Mouse (Mus musculus) midbrain, postnatal 0 days (tissue): Measurements from ENCODE around the gene Ccl9. TPM values are rescaled to one million over a fixed set of nuclear protein-coding genes. Genes with fewer than 3 reads are reported as not detected.

Experiments used
- ATAC-seq: fragments of 200-750 bp; cut with Nextera tagmentation; 2 replicates; pipeline ENCODE4 v1.8.0; 2017; ENCODE audit warnings: moderate number of reproducible peaks, mild to moderate bottlenecking, moderate TSS enrichment, moderate library complexity; ENCODE audit not compliant: low FRiP score
- DNase-seq: peaks from one replicate; pipeline ENCODE4 v3.0.0-alpha.2; 2015; ENCODE audit warnings: low spot score
- H3K27ac ChIP-seq: fragments of 300-500 bp; sonication (generic); 2 replicates; pipeline ENCODE4 v1.5.1; 2014; ENCODE audit warnings: low read depth, mild to moderate bottlenecking, low read length, mixed read lengths
- H3K27me3 ChIP-seq: fragments of 300-500 bp; sonication (generic); 2 replicates; pipeline ENCODE4 v1.6.1; 2014; ENCODE audit warnings: low read length, control low read depth, mixed read lengths; ENCODE audit not compliant: insufficient read depth
- H3K36me3 ChIP-seq: fragments of 300-500 bp; sonication (generic); 2 replicates; pipeline ENCODE4 v1.6.1; 2014; ENCODE audit warnings: low read length, control low read depth, mixed read lengths; ENCODE audit not compliant: insufficient read depth
- H3K4me1 ChIP-seq: fragments of 300-500 bp; sonication (generic); 2 replicates; pipeline ENCODE4 v1.6.1; 2014; ENCODE audit warnings: mild to moderate bottlenecking, control low read depth, antibody characterized with exemption, low read length, mixed read lengths; ENCODE audit not compliant: insufficient read depth
- H3K4me2 ChIP-seq: fragments of 300-500 bp; sonication (generic); 2 replicates; pipeline ENCODE4 v1.6.1; 2014; ENCODE audit warnings: low read depth, mild to moderate bottlenecking, low read length, mixed read lengths; ENCODE audit not compliant: poor library complexity, severe bottlenecking
- H3K4me3 ChIP-seq: fragments of 300-500 bp; sonication (generic); 2 replicates; pipeline ENCODE4 v1.5.1; 2014; ENCODE audit warnings: low read depth, mild to moderate bottlenecking, low read length, moderate library complexity
- H3K9ac ChIP-seq: fragments of 300-500 bp; sonication (generic); replicated peaks from 2 replicates; pipeline ENCODE4 v1.6.1; 2014; ENCODE audit warnings: mild to moderate bottlenecking, low read length, moderate library complexity, mixed read lengths; ENCODE audit not compliant: poor library complexity, severe bottlenecking
- H3K9me3 ChIP-seq: fragments of 300-500 bp; sonication (generic); 2 replicates; pipeline ENCODE4 v1.6.1; 2016; ENCODE audit warnings: low read length, control low read depth
- CTCF ChIP-seq: IDR thresholded peaks from 2 replicates; pipeline ENCODE4 v1.5.1; 2016; ENCODE audit warnings: antibody characterized with exemption, mild to moderate bottlenecking
- WGBS: fragments of 180-500 bp; shearing (Covaris S2); extraction: QIAGEN DNeasy Blood & Tissue Kit; methylation state at CpG from one replicate; pipeline ENCODE4 v1.1.7; 2014; 5-methylcytosine and 5-hydroxymethylcytosine counted together
- polyA plus RNA-seq: library from polyadenylated mRNA; unstranded; fragments of >200 nt; fragmentation: Nextera tagmentation; extraction: Ambion mirVana; gene quantifications from 2 replicates; pipeline ENCODE4 v1.2.1, GENCODE M21; 2015
- total RNA-seq: library from RNA; depleted of rRNA; stranded (reverse); fragments of >200 nt; gene quantifications from 2 replicates; pipeline ENCODE4 v1.2.3, GENCODE M21; 2014; rRNA removed

The Ccl9 gene
- total and polyA plus RNA-seq, 2 experiments from 2014 or later: 1.9 to 2.9 TPM

DNA sequence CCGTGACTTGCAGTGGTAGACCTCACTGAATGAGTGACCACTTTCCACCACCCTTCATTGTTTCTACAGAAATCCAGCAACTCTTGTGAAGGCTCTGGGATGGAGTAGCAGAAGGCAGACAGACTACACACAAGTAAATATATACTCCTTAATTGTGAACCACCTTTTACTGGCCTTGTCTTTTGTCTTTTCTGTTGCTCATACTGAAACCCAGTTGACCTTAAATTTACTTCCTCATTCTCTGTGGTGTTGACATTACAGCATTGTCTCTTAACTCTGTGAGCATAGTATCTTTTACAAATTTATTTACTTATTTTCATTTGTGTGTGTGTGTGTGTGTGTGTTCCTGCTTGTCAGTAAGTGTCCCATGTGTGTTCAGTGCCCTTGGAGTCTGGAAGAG, 45.2 kb downstream of the Ccl9 start:
- H3K36me3 ChIP-seq: no peaks in the 10 kb centered on the region
- no peak for DNase-seq
- H3K27ac ChIP-seq: no peak overlapping the region
- TF ChIP-seq CTCF: no peak
- no peak overlapping the region for H3K4me3 ChIP-seq
- H3K9ac ChIP-seq: no peak overlapping the region
- no peaks in the 10 kb centered on the region for H3K9me3 ChIP-seq
- H3K4me1 ChIP-seq: no peaks in the 10 kb centered on the region
- 94% methylated on average over 1 of the region's 1 CpGs for WGBS
- ATAC-seq: no peak
- no peaks in the 10 kb centered on the region for H3K27me3 ChIP-seq
- no peak overlapping the region for H3K4me2 ChIP-seq

DNA sequence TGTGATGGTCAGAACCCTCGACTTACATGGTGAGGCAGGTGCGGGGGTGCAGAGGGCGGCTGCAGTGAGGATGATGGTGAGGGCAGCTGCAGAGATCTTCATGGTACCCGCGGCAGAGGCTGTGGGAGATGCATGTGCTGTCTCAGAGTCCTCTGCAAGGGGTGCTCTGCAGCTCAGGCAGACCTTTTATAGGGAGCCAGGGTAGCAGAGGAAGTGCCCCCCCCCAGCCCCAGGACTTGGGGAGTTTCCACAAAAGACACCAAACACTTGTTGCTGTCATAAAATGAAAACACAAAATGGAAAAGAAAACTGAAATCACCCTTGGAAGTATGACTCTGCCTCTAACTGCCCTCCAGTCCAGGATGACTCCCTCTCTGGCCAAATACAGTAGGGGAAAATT, 48.1 kb downstream of the Ccl9 start, which contains the start of gene Ccl5:
TSS of gene Ccl5 (minus strand) at position 159 of the 400 bp plus-strand sequence.
- DNase-seq (no peak), ATAC-seq (no peak)
- H3K4me1 ChIP-seq: no peaks in the 10 kb centered on the region
- H3K27me3 ChIP-seq: no peaks in the 10 kb centered on the region
- H3K4me2 ChIP-seq: no peak within 1 kb of the TSS
- TF ChIP-seq CTCF: no peak
- H3K27ac ChIP-seq: no peak within 1 kb of the TSS
- WGBS: 79% methylated on average over 5 of the region's 5 CpGs
- no peaks in the 10 kb centered on the region for H3K36me3 ChIP-seq
- H3K9me3 ChIP-seq: no peaks in the 10 kb centered on the region
- H3K4me3 ChIP-seq: no peak within 1 kb of the TSS
- no peak within 1 kb of the TSS for H3K9ac ChIP-seq

DNA sequence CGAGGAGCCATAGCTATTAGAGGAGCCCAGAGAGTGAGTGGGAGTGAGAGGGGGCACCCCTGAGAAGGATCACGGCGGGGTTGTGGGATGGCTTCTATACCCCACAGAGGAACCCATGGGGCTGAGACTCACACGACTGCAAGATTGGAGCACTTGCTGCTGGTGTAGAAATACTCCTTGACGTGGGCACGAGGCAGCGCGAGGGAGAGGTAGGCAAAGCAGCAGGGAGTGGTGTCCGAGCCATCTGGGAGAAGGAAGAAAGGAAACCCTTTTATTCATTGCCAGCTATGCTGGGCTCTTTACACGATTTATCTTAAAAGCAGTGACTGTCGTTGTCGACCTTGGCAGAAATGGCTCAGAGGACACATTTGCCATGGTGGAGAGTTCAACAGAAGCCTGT, 49.4 kb downstream of the Ccl9 start:
- Histone ChIP-seq H3K36me3 (no peaks in the 10 kb centered on the region), H3K4me1 (no peaks in the 10 kb centered on the region), H3K4me3 (no peak overlapping the region), H3K27ac (no peak overlapping the region), H3K9ac (no peak overlapping the region), H3K27me3 (no peaks in the 10 kb centered on the region), H3K9me3 (no peaks in the 10 kb centered on the region), H3K4me2 (no peak overlapping the region)
- no peak for ATAC-seq
- TF ChIP-seq CTCF: no peak
- DNase-seq: no peak
- WGBS: 68% methylated on average over 12 of the region's 12 CpGs

Other genes with a start within 250 kb of the Ccl9 start
- 110 and 126 TPM in 2 replicates for gene Rasl10b, start 169.5 kb downstream of the Ccl9 start, total RNA-seq
- gene Rasl10b, start 169.5 kb downstream of the Ccl9 start, polyA plus RNA-seq: 43.9 and 44.3 TPM in 2 replicates
- gene Gas2l2, start 149.2 kb downstream of the Ccl9 start, total RNA-seq: 0.44 and 0.85 TPM in 2 replicates
- gene Gas2l2, start 149.2 kb downstream of the Ccl9 start, polyA plus RNA-seq: 0.52 and 0.67 TPM in 2 replicates
- not detected in 2 replicates for gene 1700020L24Rik, start 141.0 kb downstream of the Ccl9 start, total RNA-seq
- 0.57 and 0.79 TPM in 2 replicates for gene 1700020L24Rik, start 141.0 kb downstream of the Ccl9 start, polyA plus RNA-seq
- 5.4 and 5.5 TPM in 2 replicates for gene Mmp28, start 115.6 kb downstream of the Ccl9 start, total RNA-seq
- 1.2 and 1.4 TPM in 2 replicates for gene Mmp28, start 115.6 kb downstream of the Ccl9 start, polyA plus RNA-seq
- gene Taf15, start 105.5 kb downstream of the Ccl9 start, total RNA-seq: 18.2 and 30.6 TPM in 2 replicates
- gene Taf15, start 105.5 kb downstream of the Ccl9 start, polyA plus RNA-seq: 6.5 and 9.6 TPM in 2 replicates
- gene Heatr9, start 56.5 kb downstream of the Ccl9 start, total RNA-seq: not detected in 2 replicates
- not detected in 2 replicates for gene Heatr9, start 56.5 kb downstream of the Ccl9 start, polyA plus RNA-seq
- not detected in 2 replicates for gene Ccl5, start 48.1 kb downstream of the Ccl9 start, total RNA-seq
- gene Ccl5, start 48.1 kb downstream of the Ccl9 start, polyA plus RNA-seq: not detected in 2 replicates
- 1.8 and 2.4 TPM in 2 replicates for gene Ccl6, start 14.5 kb upstream of the Ccl9 start, total RNA-seq
- 3.6 and 4.4 TPM in 2 replicates for gene Ccl6, start 14.5 kb upstream of the Ccl9 start, polyA plus RNA-seq
- gene Rpl9-ps1, start 67.0 kb upstream of the Ccl9 start, total RNA-seq: not detected in 2 replicates
- not detected in 2 replicates for gene Rpl9-ps1, start 67.0 kb upstream of the Ccl9 start, polyA plus RNA-seq
- gene Ccl3, start 70.7 kb upstream of the Ccl9 start, total RNA-seq: 0.76 and 5.3 TPM in 2 replicates
- gene Ccl3, start 70.7 kb upstream of the Ccl9 start, polyA plus RNA-seq: 0.91 and 1.2 TPM in 2 replicates
- not detected in 2 replicates for gene Ccl4, start 83.9 kb upstream of the Ccl9 start, total RNA-seq
- not detected in 2 replicates for gene Ccl4, start 83.9 kb upstream of the Ccl9 start, polyA plus RNA-seq
- gene Wfdc17, start 125.4 kb upstream of the Ccl9 start, total RNA-seq: not detected in 2 replicates
- gene Wfdc17, start 125.4 kb upstream of the Ccl9 start, polyA plus RNA-seq: 0.70 and 0.75 TPM in 2 replicates
- gene Wfdc18, start 130.4 kb upstream of the Ccl9 start, total RNA-seq: not detected in 2 replicates
- gene Wfdc18, start 130.4 kb upstream of the Ccl9 start, polyA plus RNA-seq: 1.3 TPM in 1 of 2 replicates, not detected in the other
- not detected in 2 replicates for gene Wfdc21, start 168.3 kb upstream of the Ccl9 start, total RNA-seq
- not detected in 2 replicates for gene Wfdc21, start 168.3 kb upstream of the Ccl9 start, polyA plus RNA-seq
- 24.8 and 31.9 TPM in 2 replicates for gene Heatr6, start 175.1 kb upstream of the Ccl9 start, total RNA-seq
- gene Heatr6, start 175.1 kb upstream of the Ccl9 start, polyA plus RNA-seq: 22.0 and 25.9 TPM in 2 replicates